Mouse (Mus musculus) spleen, adult 2 months (tissue): ENCODE data around the gene Fanca. TPM values are rescaled to one million over a fixed set of nuclear protein-coding genes. Genes with fewer than 3 reads are reported as not detected.
"Not testable (repeated sequence)": the region's sequence is repeated elsewhere in the genome, so short reads cannot be mapped to it uniquely, and the experiment has no call there.

ENCODE experiments used
- DNase-seq, 2 experiments: peaks; one replicate each; pipeline versions ENCODE4 v3.0.0 to v3.0.0-alpha.2; 2012 to 2021; ENCODE audit warnings: low spot score in 2 of 2, low read depth in 1 of 2
- H3K27ac ChIP-seq: fragments of 200-500 bp; 2 replicates; pipeline ENCODE4 v1.5.1; 2012; ENCODE audit warnings: low read length, inconsistent platforms; ENCODE audit not compliant: insufficient read depth
- H3K27me3 ChIP-seq: fragments of 200-500 bp; 2 replicates; pipeline ENCODE4 v1.6.1; 2012; ENCODE audit warnings: mild to moderate bottlenecking, moderate library complexity, low read length, inconsistent platforms; ENCODE audit not compliant: control insufficient read depth, insufficient read depth
- H3K36me3 ChIP-seq: fragments of 200-500 bp; 2 replicates; pipeline ENCODE4 v1.6.1; 2012; ENCODE audit warnings: mild to moderate bottlenecking, low read length, inconsistent platforms; ENCODE audit not compliant: control insufficient read depth, insufficient read depth
- H3K4me1 ChIP-seq: fragments of 200-500 bp; 2 replicates; pipeline ENCODE4 v1.6.1; 2011; ENCODE audit warnings: inconsistent platforms; ENCODE audit not compliant: control insufficient read depth, insufficient read depth, insufficient read length
- H3K4me3 ChIP-seq: fragments of 200-500 bp; 2 replicates; pipeline ENCODE4 v1.5.1; 2011; ENCODE audit warnings: mild to moderate bottlenecking, inconsistent platforms; ENCODE audit not compliant: insufficient read depth, insufficient read length; ENCODE audit errors: extremely low read depth
- CTCF ChIP-seq: fragments of 200-500 bp; IDR thresholded peaks from 2 replicates; pipeline ENCODE4 v1.5.1; 2011; ENCODE audit warnings: mild to moderate bottlenecking, inconsistent platforms; ENCODE audit not compliant: insufficient read depth, insufficient read length, insufficient replicate concordance; ENCODE audit errors: extremely low read depth
- POLR2A ChIP-seq: fragments of 200-500 bp; IDR thresholded peaks from 2 replicates; pipeline ENCODE4 v1.6.1; 2011; ENCODE audit warnings: low read depth, low read length, inconsistent platforms
- WGBS: fragments of 180-500 bp; shearing (Covaris S2); methylation state at CpG from one replicate; pipeline ENCODE4 v1.1.7; 2018; 5-methylcytosine and 5-hydroxymethylcytosine counted together
- polyA plus RNA-seq: library from polyadenylated mRNA; depleted of rRNA; stranded (reverse); fragments of >200 nt; gene quantifications from 2 replicates; pipeline ENCODE4 v1.2.3, GENCODE M21; 2012

Fanca gene
- polyA plus RNA-seq, 1 experiment = 55.7 TPM

DNA sequence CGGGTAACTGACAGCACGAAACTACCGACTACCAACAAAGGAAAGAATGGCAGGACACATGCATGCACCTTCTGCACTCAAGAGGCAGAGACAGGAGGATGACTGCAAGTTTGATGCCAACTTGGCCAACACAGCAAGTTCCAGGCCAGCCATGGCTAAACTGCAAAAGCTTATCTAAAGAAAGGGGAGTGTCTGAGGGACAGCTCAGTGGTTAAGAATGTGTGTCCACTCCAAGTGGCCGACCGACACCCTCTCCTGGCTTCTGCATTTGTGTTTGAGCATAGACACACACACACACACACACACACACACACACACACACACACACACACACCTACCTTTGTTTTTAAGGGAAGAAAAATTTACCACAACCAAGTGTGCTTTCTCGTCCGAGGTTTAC lies 39.9 kb downstream of the Fanca start:
- DNase-seq = no peak
- Histone ChIP-seq H3K27ac (no peak overlapping the region), H3K4me1 (peaks cover 3% of the 10 kb centered on the region; the same call in 1 of the 2 replicates), H3K4me3 (no peak overlapping the region), H3K27me3 (no peaks in the 10 kb centered on the region), H3K36me3 (peaks cover 4% of the 10 kb centered on the region)
- no peak for TF ChIP-seq POLR2A
- no peak for TF ChIP-seq CTCF
- 93% methylated on average over 7 of the region's 7 CpGs for WGBS

DNA sequence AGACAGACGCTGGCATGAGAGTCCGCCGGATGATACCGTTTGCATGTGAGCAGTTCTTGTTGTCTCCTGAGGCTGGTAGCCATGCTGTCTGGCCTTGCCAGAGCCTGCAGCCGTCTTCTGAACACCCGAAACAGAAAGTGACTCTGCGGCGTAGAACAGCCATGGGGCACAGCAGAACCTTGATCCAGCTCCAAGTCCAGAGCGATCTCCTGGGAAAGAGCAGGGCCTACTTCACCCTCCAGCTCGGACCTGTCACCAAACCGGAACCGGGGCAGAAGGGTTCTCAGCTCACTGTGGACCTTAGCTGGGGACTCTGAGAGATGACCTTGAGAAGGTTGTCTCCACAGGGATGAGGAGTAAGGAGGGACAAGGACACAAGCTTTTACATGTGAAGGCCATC lies 43.3 kb downstream of the Fanca start:
- Histone ChIP-seq H3K27ac (no peak overlapping the region), H3K4me1 (no peaks in the 10 kb centered on the region), H3K36me3 (peaks cover 5% of the 10 kb centered on the region), H3K27me3 (no peaks in the 10 kb centered on the region), H3K4me3 (no peak overlapping the region)
- 95% methylated on average over 12 of the region's 12 CpGs for WGBS
- TF ChIP-seq CTCF (no peak), POLR2A (no peak)
- no peak for DNase-seq

DNA sequence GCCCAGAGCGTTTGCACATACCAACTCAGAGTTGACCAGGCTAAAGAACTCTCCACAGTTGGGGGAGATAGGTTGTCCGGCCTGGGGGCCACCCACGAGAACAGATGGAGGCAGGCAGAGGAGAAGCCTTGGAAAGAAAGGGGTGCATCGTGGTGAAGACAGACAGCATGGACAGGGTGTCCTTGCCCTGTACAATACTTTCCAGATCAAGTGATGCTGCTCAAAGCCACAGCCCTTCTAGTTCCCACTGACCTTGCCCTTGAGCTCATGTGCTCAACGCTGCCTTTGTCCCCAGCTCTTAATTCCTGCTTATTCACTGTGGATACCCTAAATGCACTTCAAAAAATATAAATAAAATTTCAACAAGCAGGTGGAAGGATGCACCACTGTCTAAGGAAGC lies 43.9 kb downstream of the Fanca start:
- Histone ChIP-seq H3K4me1 (no peaks in the 10 kb centered on the region), H3K27ac (no peak overlapping the region), H3K27me3 (no peaks in the 10 kb centered on the region), H3K4me3 (no peak overlapping the region), H3K36me3 (peaks cover 8% of the 10 kb centered on the region)
- no peak for TF ChIP-seq POLR2A
- TF ChIP-seq CTCF = no peak
- WGBS = 89% methylated on average over 5 of the region's 5 CpGs
- DNase-seq = no peak

DNA sequence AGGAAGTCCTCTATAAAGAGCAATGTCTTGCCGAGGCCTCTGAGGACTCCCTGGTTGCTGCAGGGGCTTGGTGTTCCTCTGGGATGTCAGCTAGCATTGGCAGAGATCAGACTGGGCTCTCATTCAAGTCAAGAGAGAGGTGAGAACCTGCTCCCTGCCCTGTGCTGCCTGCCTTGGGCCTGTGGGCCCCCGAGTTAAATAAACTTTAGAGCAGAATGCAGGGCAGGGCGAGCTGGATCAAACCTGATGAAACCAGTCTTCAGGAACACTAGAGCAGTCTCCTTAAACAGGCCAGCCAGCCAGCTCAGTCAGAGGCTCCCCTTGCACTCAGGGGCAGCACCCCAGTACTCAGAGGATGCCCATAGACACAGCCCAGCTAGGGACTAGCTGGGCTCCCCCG lies 46.5 kb downstream of the Fanca start:
- Histone ChIP-seq H3K27ac (no peak overlapping the region), H3K27me3 (no peaks in the 10 kb centered on the region), H3K36me3 (peaks cover 26% of the 10 kb centered on the region), H3K4me1 (no peaks in the 10 kb centered on the region), H3K4me3 (no peak overlapping the region)
- WGBS = 92% methylated on average over 4 of the region's 4 CpGs
- no peak for DNase-seq
- no peak for TF ChIP-seq POLR2A
- no peak for TF ChIP-seq CTCF

DNA sequence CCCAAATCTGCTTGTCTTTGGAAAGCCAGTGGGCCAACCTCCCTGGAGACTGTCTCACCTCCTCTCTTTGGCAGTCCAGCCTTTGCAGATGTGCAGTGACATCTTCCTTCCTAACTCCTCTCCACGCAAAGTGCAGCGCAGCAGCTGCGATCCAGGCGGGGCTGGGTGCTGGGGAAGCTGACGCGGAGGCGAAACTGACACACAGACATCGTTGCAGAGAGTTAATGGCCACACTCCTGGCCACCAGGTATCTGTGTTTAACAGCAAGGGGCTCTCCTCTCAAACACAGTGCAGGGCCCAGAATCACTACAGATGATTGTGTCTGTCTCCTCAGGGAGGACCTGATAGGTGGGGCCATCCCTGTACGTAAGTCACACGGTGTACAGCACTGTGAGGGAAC lies 47.2 kb downstream of the Fanca start:
- no peaks in the 10 kb centered on the region for H3K27me3 ChIP-seq
- TF ChIP-seq CTCF (no peak), POLR2A (no peak)
- peaks cover 30% of the 10 kb centered on the region for H3K36me3 ChIP-seq
- no peaks in the 10 kb centered on the region for H3K4me1 ChIP-seq
- H3K27ac ChIP-seq = no peak overlapping the region
- DNase-seq = no peak
- H3K4me3 ChIP-seq = no peak overlapping the region
- WGBS = 96% methylated on average over 10 of the region's 10 CpGs

DNA sequence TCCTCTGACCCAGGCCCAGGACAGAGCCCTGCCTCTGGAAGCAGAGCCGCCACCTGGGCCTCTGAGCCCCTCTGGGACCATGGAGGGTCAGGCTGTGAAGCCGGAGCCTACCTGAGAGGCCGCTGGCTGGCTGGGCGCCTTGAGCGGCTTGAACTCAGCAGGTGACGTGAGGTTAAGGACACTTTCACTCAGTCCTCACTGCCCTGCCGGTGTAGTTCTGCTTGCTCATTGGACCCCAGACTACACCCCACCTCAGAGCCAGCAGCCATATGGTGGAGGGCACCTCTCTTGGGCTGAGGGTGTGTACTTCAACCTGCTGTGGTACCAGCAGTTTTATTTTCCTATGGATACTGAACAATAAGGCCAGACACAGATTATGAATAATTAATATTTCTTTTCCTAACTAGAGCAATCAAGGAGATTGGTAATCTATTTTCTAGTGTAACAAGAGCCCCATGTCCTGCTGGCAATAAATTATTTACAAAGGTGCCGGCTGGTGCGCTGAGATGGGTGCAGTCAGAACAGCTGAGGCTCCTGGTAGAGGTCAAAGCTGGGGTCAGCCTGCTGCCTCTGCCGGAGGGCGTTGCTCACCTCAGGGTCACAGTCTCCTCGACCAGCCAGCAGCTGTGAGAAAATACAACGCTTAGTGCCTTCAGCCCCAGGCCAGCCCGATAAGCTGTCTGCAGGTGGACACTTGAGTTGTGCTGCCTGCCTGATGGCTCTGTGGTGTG lies 50.3 kb downstream of the Fanca start:
- DNase-seq = no peak
- TF ChIP-seq CTCF (no peak), POLR2A (no peak)
- Histone ChIP-seq H3K36me3 (peaks cover 48% of the 10 kb centered on the region), H3K4me1 (no peaks in the 10 kb centered on the region), H3K27ac (no peak overlapping the region), H3K4me3 (no peak overlapping the region), H3K27me3 (no peaks in the 10 kb centered on the region)
- 96% methylated on average over 14 of the region's 14 CpGs for WGBS

DNA sequence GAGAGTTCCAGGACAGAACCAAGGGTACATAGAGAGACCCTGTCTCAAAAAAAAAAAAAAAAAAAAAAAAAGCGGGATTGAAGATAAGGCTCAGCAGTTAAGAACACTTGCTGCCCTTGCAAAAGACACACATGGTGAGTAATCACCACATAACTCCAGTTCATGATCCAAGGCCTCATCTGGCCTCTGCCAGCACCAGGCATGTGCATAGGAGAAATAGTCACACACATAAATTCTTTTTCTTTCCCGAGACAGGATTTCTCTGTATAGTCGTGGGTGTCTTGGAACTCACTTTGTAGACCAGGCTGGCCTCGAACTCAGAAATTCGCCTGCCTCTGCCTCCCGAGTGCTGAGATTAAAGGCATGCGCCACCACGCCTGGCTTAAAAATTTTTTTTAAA lies 60.8 kb downstream of the Fanca start:
- H3K4me3 ChIP-seq, H3K4me1 ChIP-seq, H3K27ac ChIP-seq, H3K27me3 ChIP-seq, DNase-seq: not testable (repeated sequence)
- 90% methylated on average over 8 of the region's 8 CpGs for WGBS
- peaks cover 27% of the 10 kb centered on the region for H3K36me3 ChIP-seq
